Mouse (Mus musculus) small intestine, adult 2 months (tissue): ENCODE results near the gene Gm853.

Source experiments
- CTCF ChIP-seq: fragments of 200-500 bp; IDR thresholded peaks from 2 replicates; pipeline ENCODE4 v1.5.1; 2012; ENCODE audit warnings: low read depth, mild to moderate bottlenecking, control low read depth, inconsistent platforms, low read length, moderate library complexity, mixed read lengths; ENCODE audit not compliant: insufficient replicate concordance, insufficient read length; ENCODE audit errors: extremely low read depth
- POLR2A ChIP-seq: fragments of 200-500 bp; IDR thresholded peaks from 2 replicates; pipeline ENCODE4 v1.6.1; 2012; ENCODE audit warnings: low read depth, mild to moderate bottlenecking, control low read depth, inconsistent platforms, low read length, moderate library complexity

GRCm38 (mm10) chr4:130248636-130249035 lies 26.4 kb upstream of the Gm853 start:
- TF ChIP-seq CTCF (no peak), POLR2A (no peak)
